Mouse (Mus musculus) embryonic facial prominence, embryonic 13.5 days (tissue): Measurements from ENCODE around the gene Fxr2. TPM values are rescaled to one million over a fixed set of nuclear protein-coding genes. Genes with fewer than 3 reads are reported as not detected.
A peak's percentile ranks its signal among the peaks of the same experiment; 100 is the strongest.
"Not testable (repeated sequence)": the region's sequence is repeated elsewhere in the genome, so short reads cannot be mapped to it uniquely, and the experiment has no call there.

Experiments
- ATAC-seq: fragments of 200-750 bp; cut with Nextera tagmentation; 2 replicates; pipeline ENCODE4 v1.8.0; 2017; ENCODE audit warnings: low read depth; ENCODE audit not compliant: insufficient number of reproducible peaks, insufficient read depth, low FRiP score, low TSS enrichment
- H3K27ac ChIP-seq: fragments of 300-500 bp; sonication (generic); 2 replicates; pipeline ENCODE4 v1.5.1; 2015; ENCODE audit warnings: moderate library complexity, mild to moderate bottlenecking, inconsistent platforms
- H3K27me3 ChIP-seq: fragments of 300-500 bp; sonication (generic); 2 replicates; pipeline ENCODE4 v1.6.1; 2015; ENCODE audit warnings: mild to moderate bottlenecking, inconsistent platforms
- H3K36me3 ChIP-seq: fragments of 300-500 bp; sonication (generic); 2 replicates; pipeline ENCODE4 v1.6.1; 2015; ENCODE audit warnings: mild to moderate bottlenecking, inconsistent platforms
- H3K4me1 ChIP-seq: fragments of 300-500 bp; sonication (generic); 2 replicates; pipeline ENCODE4 v1.6.1; 2015; ENCODE audit warnings: inconsistent platforms
- H3K4me2 ChIP-seq: fragments of 300-500 bp; sonication (generic); 2 replicates; pipeline ENCODE4 v1.6.1; 2015; ENCODE audit warnings: moderate library complexity, mild to moderate bottlenecking, inconsistent platforms
- H3K4me3 ChIP-seq: fragments of 300-500 bp; sonication (generic); 2 replicates; pipeline ENCODE4 v1.5.1; 2015; ENCODE audit warnings: mild to moderate bottlenecking, inconsistent platforms
- H3K9ac ChIP-seq: fragments of 300-500 bp; sonication (generic); 2 replicates; pipeline ENCODE4 v1.6.1; 2015; ENCODE audit warnings: mild to moderate bottlenecking, inconsistent platforms
- H3K9me3 ChIP-seq: fragments of 300-500 bp; sonication (generic); 2 replicates; pipeline ENCODE4 v1.6.1; 2016; ENCODE audit warnings: inconsistent platforms
- WGBS: fragments of 180-500 bp; shearing (Covaris S2); methylation state at CpG from one replicate; pipeline ENCODE4 v1.1.7; 2015; ENCODE audit warnings: mixed read lengths; 5-methylcytosine and 5-hydroxymethylcytosine counted together
- polyA plus RNA-seq: library from polyadenylated mRNA; unstranded; fragments of >200 nt; fragmentation: Nextera tagmentation; extraction: Ambion mirVana; gene quantifications from 2 replicates; pipeline ENCODE4 v1.2.1, GENCODE M21; 2015

Fxr2 gene
- polyA plus RNA-seq, 1 experiment from 2014 or later: 44.1 TPM

- Histone ChIP-seq H3K36me3 (no peaks in the 10 kb centered on the region), H3K4me3 (peak overlapping the region; percentile 1; the same call in 1 of the 2 replicates), H3K9ac (no peak overlapping the region), H3K4me1 (peaks cover 3% of the 10 kb centered on the region; the same call in 1 of the 2 replicates), H3K9me3 (no peaks in the 10 kb centered on the region), H3K4me2 (peak overlapping the region; percentile 33), H3K27me3 (no peaks in the 10 kb centered on the region), H3K27ac (no peak overlapping the region)
- no peak for ATAC-seq
- 12% methylated on average over 19 of the region's 19 CpGs for WGBS
Measured at GRCm38 (mm10) chr11:69613553-69614256, 19.1 kb upstream of the Fxr2 start.

- H3K4me1 ChIP-seq, H3K36me3 ChIP-seq, H3K27ac ChIP-seq, H3K27me3 ChIP-seq, ATAC-seq, H3K9ac ChIP-seq, H3K9me3 ChIP-seq: not testable (repeated sequence)
- WGBS: 53% methylated on average over 11 of the region's 11 CpGs
- Histone ChIP-seq H3K4me3 (peak overlapping the region; percentile 1; the same call in 1 of the 2 replicates), H3K4me2 (peak overlapping the region; percentile 33)
Measured at GRCm38 (mm10) chr11:69614257-69614588, 18.6 kb upstream of the Fxr2 start.

- H3K9me3 ChIP-seq: no peaks in the 10 kb centered on the region
- ATAC-seq: no peak
- peak overlapping the region; percentile 45; the same call in 1 of the 2 replicates for H3K9ac ChIP-seq
- no peaks in the 10 kb centered on the region for H3K36me3 ChIP-seq
- H3K27me3 ChIP-seq: no peaks in the 10 kb centered on the region
- WGBS: 44% methylated on average over 10 of the region's 10 CpGs
- no peak overlapping the region for H3K4me3 ChIP-seq
- no peak overlapping the region for H3K27ac ChIP-seq
- no peak overlapping the region for H3K4me2 ChIP-seq
- peaks cover 3% of the 10 kb centered on the region; the same call in 1 of the 2 replicates for H3K4me1 ChIP-seq
Measured at GRCm38 (mm10) chr11:69616781-69617180, 16.0 kb upstream of the Fxr2 start.

GRCm38 (mm10) chr11:69617805-69618204 is 15.0 kb upstream of the Fxr2 start, which contains the start of gene Shbg:
Shbg (minus strand) TSS chr11:69617905.
- Histone ChIP-seq H3K9me3 (no peaks in the 10 kb centered on the region), H3K27me3 (no peaks in the 10 kb centered on the region), H3K4me2 (no peak within 1 kb of the TSS), H3K27ac (no peak within 1 kb of the TSS), H3K4me3 (no peak within 1 kb of the TSS), H3K36me3 (no peaks in the 10 kb centered on the region), H3K9ac (peak within 1 kb of the TSS; percentile 45; the same call in 1 of the 2 replicates), H3K4me1 (peaks cover 7% of the 10 kb centered on the region)
- 64% methylated on average over 5 of the region's 5 CpGs for WGBS
- no peak for ATAC-seq

- Histone ChIP-seq H3K9me3 (no peaks in the 10 kb centered on the region), H3K36me3 (no peaks in the 10 kb centered on the region), H3K9ac (no peak overlapping the region), H3K4me1 (peaks cover 9% of the 10 kb centered on the region; the same call in 1 of the 2 replicates), H3K4me3 (no peak overlapping the region), H3K27ac (no peak overlapping the region), H3K27me3 (no peaks in the 10 kb centered on the region), H3K4me2 (no peak overlapping the region)
- no peak for ATAC-seq
- WGBS: 81% methylated on average over 7 of the region's 7 CpGs
Measured at GRCm38 (mm10) chr11:69620394-69621081, 12.3 kb upstream of the Fxr2 start.

GRCm38 (mm10) chr11:69621571-69622268 is 11.1 kb upstream of the Fxr2 start, which contains the start of gene Sat2:
Sat2 (plus strand) TSS chr11:69622024.
- 1% methylated on average over 20 of the region's 20 CpGs for WGBS
- no peaks in the 10 kb centered on the region for H3K9me3 ChIP-seq
- H3K9ac ChIP-seq: peak within 1 kb of the TSS; percentile 79
- peak within 1 kb of the TSS; percentile 63 for H3K27ac ChIP-seq
- peak within 1 kb of the TSS; percentile 54 for H3K4me3 ChIP-seq
- no peaks in the 10 kb centered on the region for H3K27me3 ChIP-seq
- no peaks in the 10 kb centered on the region for H3K36me3 ChIP-seq
- H3K4me1 ChIP-seq: peaks cover 9% of the 10 kb centered on the region; the same call in 1 of the 2 replicates
- ATAC-seq: peak; percentile 71; the same call in 1 of the 2 replicates
- H3K4me2 ChIP-seq: peak within 1 kb of the TSS; percentile 64

GRCm38 (mm10) chr11:69622406-69622805 is 10.4 kb upstream of the Fxr2 start:
- H3K27me3 ChIP-seq: no peaks in the 10 kb centered on the region
- peak overlapping the region; percentile 79 for H3K9ac ChIP-seq
- peak overlapping the region; percentile 64 for H3K4me2 ChIP-seq
- no peaks in the 10 kb centered on the region for H3K36me3 ChIP-seq
- H3K27ac ChIP-seq: peak overlapping the region; percentile 63
- no peaks in the 10 kb centered on the region for H3K9me3 ChIP-seq
- H3K4me3 ChIP-seq: peak overlapping the region; percentile 54
- no peak for ATAC-seq
- WGBS: 34% methylated on average over 6 of the region's 6 CpGs
- peaks cover 9% of the 10 kb centered on the region; the same call in 1 of the 2 replicates for H3K4me1 ChIP-seq

GRCm38 (mm10) chr11:69623006-69623405 is 9.8 kb upstream of the Fxr2 start:
- H3K9ac ChIP-seq: peak overlapping the region; percentile 79
- ATAC-seq: no peak
- no peak overlapping the region for H3K27ac ChIP-seq
- no peaks in the 10 kb centered on the region for H3K36me3 ChIP-seq
- peak overlapping the region; percentile 54 for H3K4me3 ChIP-seq
- WGBS: 66% methylated on average over 4 of the region's 4 CpGs
- H3K4me2 ChIP-seq: peak overlapping the region; percentile 64
- H3K27me3 ChIP-seq: no peaks in the 10 kb centered on the region
- no peaks in the 10 kb centered on the region for H3K9me3 ChIP-seq
- H3K4me1 ChIP-seq: peaks cover 9% of the 10 kb centered on the region; the same call in 1 of the 2 replicates

GRCm38 (mm10) chr11:69624339-69624738 is 8.5 kb upstream of the Fxr2 start:
- H3K9me3 ChIP-seq, H3K27ac ChIP-seq, H3K9ac ChIP-seq, H3K4me2 ChIP-seq, H3K4me3 ChIP-seq, H3K36me3 ChIP-seq, H3K27me3 ChIP-seq, ATAC-seq, H3K4me1 ChIP-seq: not testable (repeated sequence)
- WGBS: 94% methylated on average over 2 of the region's 2 CpGs

- H3K4me2 ChIP-seq: no peak overlapping the region
- H3K9ac ChIP-seq: no peak overlapping the region
- no peaks in the 10 kb centered on the region for H3K9me3 ChIP-seq
- H3K4me1 ChIP-seq: 0 out of 2 replicates have a peak, but pooled peaks cover 2% of the 10 kb centered on the region
- no peak overlapping the region for H3K4me3 ChIP-seq
- H3K27ac ChIP-seq: no peak overlapping the region
- H3K27me3 ChIP-seq: no peaks in the 10 kb centered on the region
- no peak for ATAC-seq
- no peaks in the 10 kb centered on the region for H3K36me3 ChIP-seq
- 36% methylated on average over 6 of the region's 6 CpGs for WGBS
Measured at GRCm38 (mm10) chr11:69628286-69628685, 4.5 kb upstream of the Fxr2 start.

GRCm38 (mm10) chr11:69629802-69630201 is 3.0 kb upstream of the Fxr2 start:
- no peak overlapping the region for H3K9ac ChIP-seq
- H3K27ac ChIP-seq: no peak overlapping the region
- H3K36me3 ChIP-seq: no peaks in the 10 kb centered on the region
- peaks cover 12% of the 10 kb centered on the region for H3K4me1 ChIP-seq
- WGBS: 63% methylated on average over 1 of the region's 1 CpGs
- ATAC-seq: no peak
- H3K4me2 ChIP-seq: no peak overlapping the region
- H3K9me3 ChIP-seq: no peaks in the 10 kb centered on the region
- no peaks in the 10 kb centered on the region for H3K27me3 ChIP-seq
- no peak overlapping the region for H3K4me3 ChIP-seq
